ENCODE assay signal across 8 mouse cellular contexts in the genomic region with DNA sequence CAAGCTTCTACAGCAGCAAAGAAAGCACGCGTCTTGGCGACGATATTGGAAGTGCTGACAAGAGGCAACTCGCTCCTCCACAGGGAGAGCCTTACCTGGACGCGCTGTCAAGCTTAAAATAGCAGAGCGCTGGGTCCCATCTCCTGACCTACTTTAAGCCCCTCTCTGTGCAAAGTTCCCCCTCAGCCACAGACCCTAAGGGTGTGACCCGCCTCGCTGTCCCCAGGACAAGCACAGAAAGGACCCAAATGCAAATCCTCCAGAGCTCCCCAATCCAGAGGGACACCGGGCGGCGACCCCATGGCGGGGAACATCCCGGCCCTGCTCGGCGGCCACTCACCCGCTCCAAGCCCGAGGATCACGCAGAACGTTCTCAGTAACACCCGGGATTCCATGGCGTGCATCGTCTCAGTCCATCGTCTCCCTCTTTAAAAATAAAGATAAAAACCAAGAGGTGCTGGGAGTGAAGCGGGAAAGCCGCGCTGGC. TPM values are rescaled to one million over a fixed set of nuclear protein-coding genes. Genes with fewer than 3 reads are reported as not detected.
DNase-seq lines count a peak whose midpoint lies in the region; ATAC-seq and TF ChIP-seq lines count a peak whose summit lies in the region.

No protein-coding gene starts in this region.

- peak overlapping the region; percentile 85 for H3K4me2 ChIP-seq in lung, embryonic 15.5 days
- H3K4me2 ChIP-seq in embryonic facial prominence, embryonic 13.5 days = peak overlapping the region; percentile 98
- peak overlapping the region; percentile 68 for H3K4me2 ChIP-seq in hindbrain, postnatal 0 days (ENCODE audit: low read depth, low read length)
- H3K4me2 ChIP-seq in neural tube, embryonic 14.5 days (ENCODE audit: low read depth, low read length) = peak overlapping the region; percentile 75

- H3K27me3 ChIP-seq in lung, embryonic 15.5 days = peaks cover 52% of the 10 kb centered on the region
- H3K27me3 ChIP-seq in embryonic facial prominence, embryonic 13.5 days = peaks cover 47% of the 10 kb centered on the region
- H3K27me3 ChIP-seq in hindbrain, postnatal 0 days (ENCODE audit: insufficient read depth, low read length) = no peaks in the 10 kb centered on the region
- no peaks in the 10 kb centered on the region for H3K27me3 ChIP-seq in neural tube, embryonic 14.5 days (ENCODE audit: control insufficient read depth, insufficient read depth, low read length)

- no peak for DNase-seq in lung, adult 2 months
- peak; percentile 37 for DNase-seq in hindbrain, postnatal 0 days (ENCODE audit: low spot score)
- no peak for DNase-seq in c-Kit-positive CD71-positive TER-119-positive erythroid progenitor cells, embryonic 14.5 days (ENCODE audit: low spot score)
- DNase-seq in spleen, adult 12 weeks (ENCODE audit: low spot score) = no peak
- DNase-seq in heart, adult 9 months (ENCODE audit: low spot score in 2 of 2) = no peak

- peak overlapping the region; percentile 43 for H3K4me3 ChIP-seq in lung, embryonic 15.5 days
- no peak overlapping the region for H3K4me3 ChIP-seq in lung, adult 2 months (replicated peaks; ENCODE audit: extremely low read depth, low read depth, low read length)
- H3K4me3 ChIP-seq in embryonic facial prominence, embryonic 13.5 days = peak overlapping the region; percentile 60
- peak overlapping the region; percentile 77 for H3K4me3 ChIP-seq in hindbrain, postnatal 0 days (ENCODE audit: low read length)
- peak overlapping the region; percentile 82 for H3K4me3 ChIP-seq in neural tube, embryonic 14.5 days (ENCODE audit: low read depth, low read length)

- no peaks in the 10 kb centered on the region for H3K9me3 ChIP-seq in lung, embryonic 15.5 days
- no peaks in the 10 kb centered on the region for H3K9me3 ChIP-seq in embryonic facial prominence, embryonic 13.5 days
- H3K9me3 ChIP-seq in hindbrain, postnatal 0 days (ENCODE audit: low read length) = no peaks in the 10 kb centered on the region
- H3K9me3 ChIP-seq in neural tube, embryonic 14.5 days (ENCODE audit: control insufficient read depth, low read length) = no peaks in the 10 kb centered on the region

- no peak for TF ChIP-seq POLR2A in lung, adult 2 months (IDR thresholded peaks at IDR 0.05; ENCODE audit: borderline replicate concordance, extremely low read depth, low read depth, low read length)

- no peak overlapping the region for H3K9ac ChIP-seq in lung, embryonic 15.5 days
- peak overlapping the region; percentile 59 for H3K9ac ChIP-seq in embryonic facial prominence, embryonic 13.5 days
- peak overlapping the region; percentile 76 for H3K9ac ChIP-seq in hindbrain, postnatal 0 days (replicated peaks; ENCODE audit: low read length)
- peak overlapping the region; percentile 82 for H3K9ac ChIP-seq in neural tube, embryonic 14.5 days (replicated peaks; ENCODE audit: low read depth, low read length)

- no peaks in the 10 kb centered on the region for H3K36me3 ChIP-seq in lung, embryonic 15.5 days
- H3K36me3 ChIP-seq in embryonic facial prominence, embryonic 13.5 days = no peaks in the 10 kb centered on the region
- no peaks in the 10 kb centered on the region for H3K36me3 ChIP-seq in hindbrain, postnatal 0 days (ENCODE audit: insufficient read depth, low read length)
- no peaks in the 10 kb centered on the region for H3K36me3 ChIP-seq in neural tube, embryonic 14.5 days (ENCODE audit: control insufficient read depth, insufficient read depth, low read length)

- no peak for ATAC-seq in lung, embryonic 15.5 days (ENCODE audit: borderline replicate concordance, extremely low read depth, low FRiP score, low TSS enrichment)
- no peak for ATAC-seq in embryonic facial prominence, embryonic 13.5 days (ENCODE audit: insufficient number of reproducible peaks, insufficient read depth, low FRiP score, low TSS enrichment, low read depth)
- peak; percentile 46; the same call in 1 of the 2 replicates for ATAC-seq in hindbrain, postnatal 0 days
- peak; percentile 13; the same call in 1 of the 2 replicates for ATAC-seq in neural tube, embryonic 14.5 days (ENCODE audit: low read depth)

- H3K4me1 ChIP-seq in lung, embryonic 15.5 days = peaks cover 12% of the 10 kb centered on the region
- H3K4me1 ChIP-seq in lung, adult 2 months (ENCODE audit: control insufficient read depth, insufficient read depth, low read length) = no peaks in the 10 kb centered on the region
- peaks cover 17% of the 10 kb centered on the region for H3K4me1 ChIP-seq in embryonic facial prominence, embryonic 13.5 days
- H3K4me1 ChIP-seq in hindbrain, postnatal 0 days (ENCODE audit: insufficient read depth, low read length) = no peaks in the 10 kb centered on the region
- peaks cover 4% of the 10 kb centered on the region; the same call in 1 of the 2 replicates for H3K4me1 ChIP-seq in neural tube, embryonic 14.5 days (ENCODE audit: control insufficient read depth, insufficient read depth, low read length)

- H3K27ac ChIP-seq in lung, embryonic 15.5 days = no peak overlapping the region
- no peak overlapping the region for H3K27ac ChIP-seq in embryonic facial prominence, embryonic 13.5 days
- H3K27ac ChIP-seq in hindbrain, postnatal 0 days = peak overlapping the region; percentile 86
- peak overlapping the region; percentile 90 for H3K27ac ChIP-seq in neural tube, embryonic 14.5 days (ENCODE audit: low read depth, low read length)

- TF ChIP-seq CTCF in lung, adult 2 months (IDR thresholded peaks at IDR 0.05; ENCODE audit: insufficient read depth, low read length) = no peak
- TF ChIP-seq CTCF in hindbrain, postnatal 0 days (IDR thresholded peaks at IDR 0.05; ENCODE audit: low read depth) = no peak

- WGBS in lung, embryonic 15.5 days = under 1% methylated on average over 28 of the region's 28 CpGs
- under 1% methylated on average over 28 of the region's 28 CpGs for WGBS in lung, adult 2 months
- 1% methylated on average over 28 of the region's 28 CpGs for WGBS in embryonic facial prominence, embryonic 13.5 days
- under 1% methylated on average over 28 of the region's 28 CpGs for WGBS in hindbrain, postnatal 0 days
- WGBS in neural tube, embryonic 14.5 days = 1% methylated on average over 28 of the region's 28 CpGs

RNA-seq across cellular contexts. Expression of a gene that starts 0.9 kb away (rescaled TPM):
- polyA plus RNA-seq in lung, embryonic 15.5 days (2015; fragmentation: Nextera tagmentation; extraction: Ambion mirVana) = 1.5 and 1.8 TPM in 2 replicates
- polyA plus RNA-seq in lung, adult 2 months (2012; rRNA removed) = 0.03 and 0.30 TPM in 2 replicates
- polyA plus RNA-seq in embryonic facial prominence, embryonic 13.5 days (2015; fragmentation: Nextera tagmentation; extraction: Ambion mirVana) = 13.5 and 17.9 TPM in 2 replicates
- 173 and 190 TPM in 2 replicates for total RNA-seq in hindbrain, postnatal 0 days (2014; rRNA removed)
- 135 and 148 TPM in 2 replicates for polyA plus RNA-seq in hindbrain, postnatal 0 days (2015; fragmentation: Nextera tagmentation; extraction: Ambion mirVana)
- 214 and 217 TPM in 2 replicates for polyA plus RNA-seq in neural tube, embryonic 14.5 days (2014; fragmentation: Nextera tagmentation; extraction: Ambion mirVana)

Comparison
In these comparisons a context has a peak if more than half of its experiments do, and no peak if none do; other contexts are left out.
1. ATAC-seq: peak in hindbrain, postnatal 0 days (single experiment) and neural tube, embryonic 14.5 days (single experiment); none in lung, embryonic 15.5 days (single experiment) and embryonic facial prominence, embryonic 13.5 days (single experiment).
2. H3K27ac ChIP-seq: peak in hindbrain, postnatal 0 days (single experiment) and neural tube, embryonic 14.5 days (single experiment); none in lung, embryonic 15.5 days (single experiment) and embryonic facial prominence, embryonic 13.5 days (single experiment).
3. Peak in every context shown above with its lines, with median percentiles within 50 percentile points of each other: H3K4me2 ChIP-seq.